Mouse (Mus musculus) heart, postnatal 25 days (tissue): ENCODE results near the gene Kctd5. TPM values are rescaled to one million over a fixed set of nuclear protein-coding genes. Genes with fewer than 3 reads are reported as not detected.

Experiments
- DNase-seq: peaks from one replicate; pipeline ENCODE4 v3.0.0; 2022; ENCODE audit warnings: low spot score
- intact Hi-C: fragments of 180-260 bp; cut with DNase I; formaldehyde crosslinking; loops from one replicate; pipeline ENCODE4 v1.15.1; 2025
- total RNA-seq, 2 experiments: library from RNA; stranded (reverse); gene quantifications; 2 replicates each; pipeline ENCODE4 v1.2.3; 2021

Gene Kctd5
- total RNA-seq, 2 experiments from 2014 or later: 10.2 to 11.2 TPM

GRCm38 (mm10) chr17:24044482-24044881, 28.8 kb downstream of the Kctd5 start:
- intact Hi-C loops: no loop called here
- DNase-seq: no peak

GRCm38 (mm10) chr17:24037844-24038243, 35.4 kb downstream of the Kctd5 start, which contains the start of gene Prss27:
Gene Prss27, plus strand, starts transcription at chr17:24038144.
- intact Hi-C loops: no loop called here
- DNase-seq: no peak

- DNase-seq: no peak
These were observed 35.9 kb downstream of the Kctd5 start for GRCm38 (mm10) chr17:24037360-24037759.

GRCm38 (mm10) chr17:24036954-24037353, 36.3 kb downstream of the Kctd5 start:
- no peak for DNase-seq

More at GRCm38 (mm10) chr17:24037360-24037759, 35.9 kb downstream of the Kctd5 start:
- intact Hi-C loops: no loop called here

GRCm38 (mm10) chr17:24035087-24035486, 38.2 kb downstream of the Kctd5 start:
- intact Hi-C loops: no loop called here

More at GRCm38 (mm10) chr17:24036954-24037353, 36.3 kb downstream of the Kctd5 start:
- intact Hi-C loops: no loop called here

GRCm38 (mm10) chr17:24030551-24030950, 42.7 kb downstream of the Kctd5 start:
- DNase-seq: no peak
- intact Hi-C loops: no loop called here

More at GRCm38 (mm10) chr17:24035087-24035486, 38.2 kb downstream of the Kctd5 start:
- DNase-seq: no peak

GRCm38 (mm10) chr17:24029477-24029876, 43.8 kb downstream of the Kctd5 start:
- DNase-seq: no peak
- intact Hi-C loops: no loop called here

- intact Hi-C loops: no loop called here
These were observed 51.7 kb downstream of the Kctd5 start for GRCm38 (mm10) chr17:24021375-24022199.

GRCm38 (mm10) chr17:24020696-24021095, 52.6 kb downstream of the Kctd5 start:
- intact Hi-C loops: no loop called here
- no peak for DNase-seq

More at GRCm38 (mm10) chr17:24021375-24022199, 51.7 kb downstream of the Kctd5 start:
- DNase-seq: no peak

GRCm38 (mm10) chr17:24015727-24016126, 57.6 kb downstream of the Kctd5 start:
- intact Hi-C loops: no loop called here
- no peak for DNase-seq

GRCm38 (mm10) chr17:24014433-24014965, 58.8 kb downstream of the Kctd5 start:
- DNase-seq: no peak
- intact Hi-C loops: loop anchor here (5.0 kb wide), 1 partner anchor 47 kb away; no protein-coding TSS in a partner anchor

GRCm38 (mm10) chr17:24012921-24013320, 60.4 kb downstream of the Kctd5 start:
- intact Hi-C loops: loop anchor here (5.0 kb wide), 1 partner anchor 46 kb away; no protein-coding TSS in a partner anchor

GRCm38 (mm10) chr17:24009617-24010016, 63.7 kb downstream of the Kctd5 start:
- intact Hi-C loops: loop anchor here (5.0 kb wide), 1 partner anchor 42 kb away; no protein-coding TSS in a partner anchor
- no peak for DNase-seq

More at GRCm38 (mm10) chr17:24012921-24013320, 60.4 kb downstream of the Kctd5 start:
- DNase-seq: no peak

- no peak for DNase-seq
- intact Hi-C loops: no loop called here
These were observed 65.2 kb downstream of the Kctd5 start for GRCm38 (mm10) chr17:24008105-24008504.

- no peak for DNase-seq
- intact Hi-C loops: no loop called here
These were observed 65.9 kb downstream of the Kctd5 start for GRCm38 (mm10) chr17:24007391-24007790.

GRCm38 (mm10) chr17:24006930-24007329, 66.4 kb downstream of the Kctd5 start:
- intact Hi-C loops: no loop called here
- no peak for DNase-seq

- DNase-seq: no peak
- intact Hi-C loops: no loop called here
These were observed 68.2 kb downstream of the Kctd5 start for GRCm38 (mm10) chr17:24005049-24005448.

- intact Hi-C loops: no loop called here
These were observed 69.1 kb downstream of the Kctd5 start for GRCm38 (mm10) chr17:24004071-24004665.

GRCm38 (mm10) chr17:24000404-24000803, 72.9 kb downstream of the Kctd5 start:
- DNase-seq: peak; percentile 57
- intact Hi-C loops: no loop called here

More at GRCm38 (mm10) chr17:24004071-24004665, 69.1 kb downstream of the Kctd5 start:
- no peak for DNase-seq

- intact Hi-C loops: no loop called here
- no peak for DNase-seq
These were observed 74.9 kb downstream of the Kctd5 start for GRCm38 (mm10) chr17:23998383-23998782.
